Mouse (Mus musculus) CH12.LX (cell line): ENCODE results near the gene Gna11. TPM values are rescaled to one million over a fixed set of nuclear protein-coding genes. Genes with fewer than 3 reads are reported as not detected.

ENCODE experiments used
- DNase-seq: peaks from one replicate; pipeline ENCODE4 v3.0.0-alpha.2; 2013; ENCODE audit errors: extremely low read depth
- H3K27ac ChIP-seq: 2 replicates; pipeline ENCODE4 v1.5.1; 2012; ENCODE audit warnings: low read depth, mild to moderate bottlenecking, control low read depth, moderate library complexity; ENCODE audit not compliant: insufficient read depth
- H3K27me3 ChIP-seq: replicated peaks from 2 replicates; pipeline ENCODE3; 2012; ENCODE audit warnings: inconsistent platforms
- H3K36me3 ChIP-seq, 2 experiments: replicated peaks in 1 of 2; 2 replicates each; pipeline versions ENCODE3 to v1.6.1; 2012; ENCODE audit warnings: inconsistent platforms in 1 of 2, low read length in 1 of 2, mild to moderate bottlenecking in 1 of 2, mixed read lengths in 1 of 2, moderate library complexity in 1 of 2; ENCODE audit not compliant: control insufficient read depth in 1 of 2, insufficient read depth in 1 of 2
- H3K4me1 ChIP-seq, 2 experiments: 2 replicates each; pipeline ENCODE4 v1.6.1; 2012; ENCODE audit warnings: inconsistent platforms in 1 of 2, moderate library complexity in 1 of 2; ENCODE audit not compliant: insufficient read depth in 2 of 2, control insufficient read depth in 1 of 2
- H3K4me2 ChIP-seq: 2 replicates; pipeline ENCODE4 v1.6.1; 2012; ENCODE audit warnings: low read depth, mild to moderate bottlenecking, control low read depth; ENCODE audit not compliant: poor library complexity, insufficient read depth, severe bottlenecking
- H3K4me3 ChIP-seq, 3 experiments: fragments of 150-350 bp in 1 of 3; sonication (generic) in 1 of 3; replicated peaks in 1 of 3; 2 replicates each; pipeline versions ENCODE3 to v1.5.1; 2011 to 2012; ENCODE audit warnings: low read depth in 2 of 3, low read length in 2 of 3, mild to moderate bottlenecking in 2 of 3, moderate library complexity in 2 of 3, control low read depth in 1 of 3, improper control_type of control experiment in 1 of 3, inconsistent platforms in 1 of 3, mixed read lengths in 1 of 3; ENCODE audit not compliant: poor library complexity in 1 of 3
- H3K79me2 ChIP-seq: replicated peaks from 2 replicates; pipeline ENCODE4 v1.6.1; 2012; ENCODE audit warnings: mild to moderate bottlenecking, moderate library complexity; ENCODE audit not compliant: control insufficient read depth, poor library complexity, insufficient read depth, severe bottlenecking; ENCODE audit errors: extremely low read depth
- H3K9ac ChIP-seq: 2 replicates; pipeline ENCODE4 v1.6.1; 2012; ENCODE audit warnings: low read depth, mild to moderate bottlenecking, control low read depth, moderate library complexity; ENCODE audit not compliant: insufficient read depth
- H3K9me3 ChIP-seq: replicated peaks from 2 replicates; pipeline ENCODE3; 2012; ENCODE audit warnings: low read length, inconsistent platforms, mixed read lengths
- CHD2 ChIP-seq: IDR thresholded peaks from 2 replicates; pipeline ENCODE4 v1.6.1; 2011; ENCODE audit warnings: low read length, improper control_type of control experiment
- ELF1 ChIP-seq: IDR thresholded peaks from 2 replicates; pipeline ENCODE4 v1.6.1; 2014; ENCODE audit warnings: low read depth, mild to moderate bottlenecking, inconsistent platforms, low read length, improper control_type of control experiment
- JUN ChIP-seq: IDR thresholded peaks from 2 replicates; pipeline ENCODE4 v1.6.1; 2011; ENCODE audit warnings: low read depth, mild to moderate bottlenecking, low read length, improper control_type of control experiment, moderate library complexity; ENCODE audit not compliant: insufficient read depth
- MAFK ChIP-seq: IDR thresholded peaks from 2 replicates; pipeline ENCODE4 v1.6.1; 2011; ENCODE audit warnings: low read length, improper control_type of control experiment; ENCODE audit not compliant: insufficient replicate concordance
- MXI1 ChIP-seq: IDR thresholded peaks from 2 replicates; pipeline ENCODE4 v1.6.1; 2011; ENCODE audit warnings: mild to moderate bottlenecking, low read depth, low read length, improper control_type of control experiment
- NRF1 ChIP-seq: IDR thresholded peaks from 2 replicates; pipeline ENCODE4 v1.6.1; 2014; ENCODE audit warnings: low read depth, mild to moderate bottlenecking, inconsistent platforms, low read length, improper control_type of control experiment, moderate library complexity
- POLR2A ChIP-seq: IDR thresholded peaks from 2 replicates; pipeline ENCODE4 v1.6.1; 2011; ENCODE audit warnings: low read depth, mild to moderate bottlenecking, improper control_type of control experiment, low read length
- ZKSCAN1 ChIP-seq: IDR thresholded peaks from 2 replicates; pipeline ENCODE4 v1.6.1; 2012; ENCODE audit warnings: low read depth, inconsistent platforms, low read length, improper control_type of control experiment, borderline replicate concordance
- ZNF384 ChIP-seq: IDR thresholded peaks from 2 replicates; pipeline ENCODE4 v1.6.1; 2012; ENCODE audit warnings: low read depth, low read length, improper control_type of control experiment, inconsistent platforms
- dilution Hi-C: fragments of 300-500 bp; cut with MboI; formaldehyde crosslinking; loops from 2 replicates; pipeline ENCODE4 v1.14.3; 2020; ENCODE audit warnings: low sequenced_read_pairs; ENCODE audit not compliant: extremely low pct_unique_long_range_greater_than_20kb, extremely low pct_ligation_motif_present
- in situ Hi-C: fragments of 300-500 bp; cut with MboI; formaldehyde crosslinking; loops from 3 replicates; pipeline ENCODE4 v1.14.3; 2019; ENCODE audit warnings: low sequenced_read_pairs, low pct_ligation_motif_present, low pct_unique_long_range_greater_than_20kb, mixed read lengths
- polyA plus RNA-seq: library from polyadenylated mRNA; unstranded; fragments of >175 nt; gene quantifications from 2 replicates; pipeline ENCODE4 v1.2.1, GENCODE M21; 2012; ENCODE audit warnings: low read depth; ENCODE audit not compliant: insufficient read length
- total RNA-seq, 2 experiments: library from RNA; depleted of rRNA; stranded (reverse); fragments of 300-350 nt in 1 of 2; fragments of >200 nt in 1 of 2; gene quantifications; 2 replicates each; pipeline ENCODE4 v1.2.3; 2012 to 2014

Gene Gna11
- total and polyA plus RNA-seq, 3 experiments = 4.3 to 8.7 (median 7.2) TPM

- peak overlapping the region; percentile 84 for H3K4me2 ChIP-seq
- TF ChIP-seq ZKSCAN1 (no peak), MAFK (no peak), NRF1 (0 out of 2 replicates have a peak, but pooled peaks have one; percentile 32), CHD2 (peak; percentile 54; the same call in 1 of the 2 replicates), ELF1 (0 out of 2 replicates have a peak, but pooled peaks have one; percentile 18), POLR2A (peak; percentile 33; the same call in 1 of the 2 replicates)
- TF ChIP-seq, all 38 proteins: peak for 4
- Histone ChIP-seq H3K27ac (peak overlapping the region; percentile 30; the same call in 1 of the 2 replicates), H3K36me3 (peaks cover 0 to 11% of the 10 kb centered on the region in 2 experiments), H3K9me3 (peaks cover 5% of the 10 kb centered on the region), H3K79me2 (peaks cover 14% of the 10 kb centered on the region; the same call in 1 of the 2 replicates), H3K9ac (peak overlapping the region; percentile 75), H3K4me3 (peak overlapping the region; percentile 47 to 80 (median 76)), H3K4me1 (peaks cover 5 to 16% of the 10 kb centered on the region in 2 experiments; a peak in 3 of 4 replicates), H3K27me3 (peaks cover 63% of the 10 kb centered on the region)
- in situ Hi-C loops (loop anchor here (5.0 kb wide), 1 partner anchor 42 kb away; the partner anchor contains the start of gene Tle6), dilution Hi-C loops (no loop called here)
- DNase-seq = no peak
These were observed 14.9 kb upstream of the Gna11 start for GRCm38 (mm10) chr10:81559627-81560539.

DNA sequence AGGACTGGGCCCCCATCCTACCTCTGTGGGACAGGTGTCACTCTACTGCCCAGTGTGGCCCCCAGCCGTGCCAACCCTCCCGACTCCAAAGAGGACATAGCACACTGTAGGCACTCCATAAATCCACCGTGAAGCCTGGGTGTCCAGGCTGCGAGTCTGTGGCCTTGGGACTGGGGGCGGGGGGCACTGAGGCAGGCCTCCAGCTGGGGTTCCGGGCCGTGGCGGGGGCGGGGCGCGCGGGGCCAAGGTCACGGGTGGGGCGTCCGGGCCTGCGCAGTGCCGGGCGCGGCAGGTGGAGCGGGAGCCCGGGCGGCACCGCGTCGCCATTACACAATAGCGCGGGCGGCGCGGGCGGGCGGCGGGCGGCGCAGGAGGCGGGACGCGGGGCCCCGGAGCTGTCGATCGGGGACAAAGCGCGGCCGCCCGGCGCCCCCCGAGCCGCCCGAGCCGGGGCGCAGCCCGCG lies 14.2 kb upstream of the Gna11 start, which contains the start of gene Aes:
Gene Aes, plus strand, starts transcription at position 326 of the 464 bp plus-strand sequence.
- peak within 1 kb of the TSS; percentile 30; the same call in 1 of the 2 replicates for H3K27ac ChIP-seq
- H3K4me3 ChIP-seq = peak within 1 kb of the TSS; percentile 47 to 80 (median 76)
- peaks cover 5 to 18% of the 10 kb centered on the region in 2 experiments; a peak in 3 of 4 replicates for H3K4me1 ChIP-seq
- in situ Hi-C loops = no loop called here
- peaks cover 57% of the 10 kb centered on the region for H3K27me3 ChIP-seq
- H3K4me2 ChIP-seq = peak within 1 kb of the TSS; percentile 84
- dilution Hi-C loops = no loop called here
- H3K9ac ChIP-seq = peak within 1 kb of the TSS; percentile 75
- TF ChIP-seq POLR2A = peak; percentile 28; the same call in 1 of the 2 replicates
- TF ChIP-seq NRF1 = peak; percentile 74
- no peak for TF ChIP-seq JUN
- H3K36me3 ChIP-seq = peaks cover 0 to 4% of the 10 kb centered on the region in 2 experiments
- DNase-seq = no peak
- H3K9me3 ChIP-seq = peaks cover 5% of the 10 kb centered on the region
- peaks cover 14% of the 10 kb centered on the region; the same call in 1 of the 2 replicates for H3K79me2 ChIP-seq

GRCm38 (mm10) chr10:81557491-81557890 lies 12.5 kb upstream of the Gna11 start:
- no peak for DNase-seq
- Histone ChIP-seq H3K27me3 (peaks cover 41% of the 10 kb centered on the region), H3K4me3 (no peak overlapping the region), H3K27ac (no peak overlapping the region), H3K9me3 (peaks cover 5% of the 10 kb centered on the region), H3K4me1 (peaks cover 8 to 31% of the 10 kb centered on the region in 2 experiments; a peak in 3 of 4 replicates), H3K79me2 (peaks cover 14% of the 10 kb centered on the region; the same call in 1 of the 2 replicates), H3K9ac (no peak overlapping the region), H3K4me2 (no peak overlapping the region), H3K36me3 (peaks cover 0 to 2% of the 10 kb centered on the region in 2 experiments)
- no peak for TF ChIP-seq MXI1
- 0 out of 2 replicates have a peak, but pooled peaks have one; percentile 4 for TF ChIP-seq ZNF384
- in situ Hi-C loops (no loop called here), dilution Hi-C loops (no loop called here)
